Mouse (Mus musculus): ENCODE data around the gene Rhobtb1. TPM values are rescaled to one million over a fixed set of nuclear protein-coding genes. Genes with fewer than 3 reads are reported as not detected.

The Rhobtb1 gene
- total RNA-seq, 2 experiments from 2014 or later: 21.8 to 29.1 TPM

DNA sequence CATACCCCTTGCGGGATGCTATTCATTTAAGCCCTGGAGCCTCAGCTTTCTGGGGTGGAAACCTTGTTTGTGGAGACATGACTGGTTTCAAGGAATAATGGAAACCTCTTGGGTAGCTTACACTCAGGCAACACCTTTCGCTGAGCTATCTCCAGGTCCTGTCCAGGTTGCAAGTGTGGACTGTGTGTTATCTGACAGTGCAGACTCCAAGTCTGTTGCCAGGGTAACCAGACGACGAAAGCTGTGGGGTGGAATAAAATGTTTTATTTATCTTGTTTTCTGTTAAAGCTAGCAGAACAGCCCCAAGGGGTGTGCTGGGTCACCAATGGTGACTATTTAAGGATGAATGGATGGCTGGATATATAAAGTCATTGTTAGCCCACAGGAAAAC, 177.4 kb downstream of the Rhobtb1 start:
- DNase-seq: no peak
- intact Hi-C loops (cut with DNase I): loop anchor here (10.0 kb wide), 1 partner anchor 324 kb away; no protein-coding TSS in a partner anchor
- TF ChIP-seq CTCF (IDR thresholded peaks at IDR 0.05): no peak
- no peak overlapping the region for H3K4me3 ChIP-seq
- H3K27ac ChIP-seq: no peak overlapping the region

DNA sequence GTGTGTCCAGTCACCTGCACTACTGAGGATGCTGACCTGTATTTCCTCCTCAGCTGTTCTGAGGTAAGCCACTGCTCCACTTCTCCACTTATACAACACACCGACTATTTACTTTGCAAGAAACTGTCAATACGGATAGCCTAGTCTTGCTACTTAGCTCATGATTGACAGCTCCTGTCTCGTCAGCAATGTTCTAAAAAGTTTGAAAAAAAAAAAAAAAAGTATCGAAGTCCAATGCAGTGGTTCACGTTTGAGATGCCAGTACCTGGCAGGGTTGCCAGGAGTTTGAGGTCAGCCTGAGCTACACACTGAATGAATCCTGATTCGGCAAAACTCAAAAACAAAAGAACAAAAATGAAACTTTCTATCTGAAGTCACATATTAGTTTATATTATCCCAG, 180.0 kb downstream of the Rhobtb1 start:
- H3K4me3 ChIP-seq: no peak overlapping the region
- intact Hi-C loops (cut with DNase I): no loop called here
- no peak for DNase-seq
- no peak for TF ChIP-seq CTCF (IDR thresholded peaks at IDR 0.05)
- no peak overlapping the region for H3K27ac ChIP-seq

- H3K27ac ChIP-seq: no peak overlapping the region
- no peak for DNase-seq
- no peak for TF ChIP-seq CTCF (IDR thresholded peaks at IDR 0.05)
- intact Hi-C loops (cut with DNase I): no loop called here
- H3K4me3 ChIP-seq: no peak overlapping the region
Observed at GRCm38 (mm10) chr10:69333212-69333611, 182.0 kb downstream of the Rhobtb1 start.

DNA sequence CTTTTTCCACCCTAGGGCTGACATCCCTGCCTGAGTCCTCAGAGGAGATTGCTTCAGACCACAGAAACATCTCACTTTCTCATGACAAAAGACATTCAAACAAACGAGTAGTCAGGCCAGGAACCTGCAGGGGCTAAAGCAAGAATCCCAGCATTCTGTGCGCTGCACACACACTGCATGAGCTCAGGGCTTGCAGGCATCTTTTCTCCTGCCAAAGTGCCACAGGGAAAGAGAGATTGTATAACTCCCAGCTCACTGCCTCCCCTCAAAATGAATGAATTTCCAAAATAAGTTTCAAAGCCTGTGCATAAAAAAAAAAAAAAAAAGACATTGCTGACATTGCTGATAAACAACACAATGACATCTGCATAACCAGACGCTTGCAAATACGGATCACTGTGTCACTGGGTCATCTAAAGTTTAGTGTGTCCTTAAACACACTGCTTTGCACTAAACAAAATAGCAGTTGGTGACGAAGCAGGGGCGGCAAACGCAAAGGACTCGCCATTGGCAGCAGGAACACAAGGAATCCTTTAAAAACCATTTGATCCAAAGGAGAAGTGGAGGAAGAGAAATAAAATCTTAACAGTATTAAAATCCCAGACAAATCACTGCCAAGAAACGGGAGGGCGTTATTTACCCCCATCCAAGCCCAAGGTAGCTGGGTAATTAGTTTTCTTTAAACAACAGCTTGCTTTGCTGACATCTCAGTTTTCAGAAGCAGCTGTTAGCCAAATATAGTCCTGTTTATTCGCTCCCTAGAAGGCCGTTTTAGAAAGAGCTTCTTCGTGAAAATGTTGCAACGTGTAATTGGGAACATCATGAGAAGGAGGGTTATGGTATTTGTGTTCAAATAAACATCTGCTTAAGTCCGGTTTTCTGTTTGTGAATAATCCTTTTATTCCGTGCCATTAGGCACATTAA, 183.3 kb downstream of the Rhobtb1 start:
- intact Hi-C loops (cut with DNase I): no loop called here
- TF ChIP-seq CTCF (IDR thresholded peaks at IDR 0.05): no peak
- no peak for DNase-seq
- Histone ChIP-seq H3K27ac (peak overlapping the region; percentile 59), H3K4me3 (peak overlapping the region; percentile 53)

GRCm38 (mm10) chr10:69335195-69335536, 183.9 kb downstream of the Rhobtb1 start:
- H3K27ac ChIP-seq: peak overlapping the region; percentile 59
- intact Hi-C loops (cut with DNase I): no loop called here
- no peak for DNase-seq
- TF ChIP-seq CTCF (IDR thresholded peaks at IDR 0.05): no peak
- peak overlapping the region; percentile 53 for H3K4me3 ChIP-seq

- no peak for DNase-seq
- intact Hi-C loops (cut with DNase I): no loop called here
- Histone ChIP-seq H3K4me3 (no peak overlapping the region), H3K27ac (peak overlapping the region; percentile 59)
- TF ChIP-seq CTCF (IDR thresholded peaks at IDR 0.05): no peak
Observed at GRCm38 (mm10) chr10:69335611-69336010, 184.4 kb downstream of the Rhobtb1 start.

DNA sequence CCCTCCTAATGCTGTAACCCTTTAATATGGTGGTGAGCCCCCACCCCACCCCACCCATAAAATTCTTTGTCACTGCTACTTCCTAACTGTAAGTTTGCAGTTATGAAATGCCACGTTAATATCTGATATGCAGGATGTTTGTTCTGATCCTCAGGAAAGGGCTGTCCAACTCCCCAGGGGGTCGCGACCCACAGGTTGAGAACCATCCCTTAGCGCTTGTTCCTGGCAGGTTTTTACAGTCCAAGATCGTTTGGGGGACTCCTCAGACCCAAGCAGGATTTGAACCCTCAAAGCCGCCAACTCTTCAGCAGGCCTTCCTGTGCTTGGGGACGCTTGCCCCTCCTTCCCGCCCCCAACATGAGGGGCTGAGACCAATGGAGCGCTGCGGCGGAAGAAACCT, 185.0 kb downstream of the Rhobtb1 start:
- DNase-seq: no peak
- Histone ChIP-seq H3K4me3 (no peak overlapping the region), H3K27ac (no peak overlapping the region)
- no peak for TF ChIP-seq CTCF (IDR thresholded peaks at IDR 0.05)
- intact Hi-C loops (cut with DNase I): no loop called here

DNA sequence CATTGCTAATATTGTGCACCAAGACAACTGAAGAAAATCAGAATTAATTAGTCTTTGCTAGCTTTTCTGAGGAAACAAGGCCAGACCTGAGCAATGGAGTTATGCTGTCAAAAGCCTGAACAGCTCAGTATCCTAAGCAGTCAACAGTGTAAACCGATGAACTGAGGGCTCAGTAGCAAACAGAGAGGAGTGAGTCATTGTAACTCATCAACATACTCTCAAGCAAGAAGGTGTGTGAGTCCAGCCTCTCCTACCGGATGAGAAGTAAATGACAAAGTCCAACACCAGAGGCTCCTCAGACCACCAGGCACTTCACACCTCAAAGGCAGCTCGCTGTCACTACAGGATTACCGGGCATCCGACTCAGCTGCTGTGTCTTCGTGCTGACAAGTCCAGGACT, 188.8 kb downstream of the Rhobtb1 start:
- no peak for DNase-seq
- Histone ChIP-seq H3K4me3 (no peak overlapping the region), H3K27ac (no peak overlapping the region)
- intact Hi-C loops (cut with DNase I): no loop called here
- no peak for TF ChIP-seq CTCF (IDR thresholded peaks at IDR 0.05)

Other genes starting within 250 kb of the Rhobtb1 start
- 1 to 10 TPM; 3.4 to 5.1 TPM for gene A930033H14Rik, start 61.7 kb downstream of the Rhobtb1 start, total RNA-seq (2021)
- gene Cdk1, start 201.5 kb downstream of the Rhobtb1 start, total RNA-seq (2021): not detected
- gene Ank3, start 247.3 kb downstream of the Rhobtb1 start, total RNA-seq (2021): 100 to 1,000 TPM in 1 of 2 experiments, 10 to 100 TPM in 1; 97.9 to 110 TPM